Mouse (Mus musculus) heart, embryonic 13.5 days (tissue): ENCODE data around the gene Ccr4. TPM values are rescaled to one million over a fixed set of nuclear protein-coding genes. Genes with fewer than 3 reads are reported as not detected.

Source experiments
- ATAC-seq: fragments of 200-750 bp; cut with Nextera tagmentation; 2 replicates; pipeline ENCODE4 v1.8.0; 2017; ENCODE audit warnings: moderate TSS enrichment; ENCODE audit not compliant: insufficient number of reproducible peaks, low FRiP score, low TSS enrichment; ENCODE audit errors: extremely low read depth
- H3K27ac ChIP-seq: fragments of 300-500 bp; sonication (generic); replicated peaks from 2 replicates; pipeline ENCODE4 v1.5.1; 2015; ENCODE audit warnings: moderate library complexity, mild to moderate bottlenecking, inconsistent platforms
- H3K27me3 ChIP-seq: fragments of 300-500 bp; sonication (generic); replicated peaks from 2 replicates; pipeline ENCODE4 v1.6.1; 2015; ENCODE audit warnings: mild to moderate bottlenecking, inconsistent platforms
- H3K36me3 ChIP-seq: fragments of 300-500 bp; sonication (generic); 2 replicates; pipeline ENCODE4 v1.6.1; 2015; ENCODE audit warnings: mild to moderate bottlenecking, inconsistent platforms
- H3K4me1 ChIP-seq: fragments of 300-500 bp; sonication (generic); 2 replicates; pipeline ENCODE4 v1.6.1; 2015; ENCODE audit warnings: inconsistent platforms
- H3K4me2 ChIP-seq: fragments of 300-500 bp; sonication (generic); 2 replicates; pipeline ENCODE4 v1.6.1; 2015; ENCODE audit warnings: inconsistent platforms, mild to moderate bottlenecking, moderate library complexity
- H3K4me3 ChIP-seq: fragments of 300-500 bp; sonication (generic); 2 replicates; pipeline ENCODE4 v1.5.1; 2015; ENCODE audit warnings: moderate library complexity, mild to moderate bottlenecking, inconsistent platforms
- H3K9ac ChIP-seq: fragments of 300-500 bp; sonication (generic); 2 replicates; pipeline ENCODE4 v1.6.1; 2015; ENCODE audit warnings: inconsistent platforms, mild to moderate bottlenecking, moderate library complexity
- H3K9me3 ChIP-seq: fragments of 300-500 bp; sonication (generic); 2 replicates; pipeline ENCODE4 v1.6.1; 2016; ENCODE audit warnings: inconsistent platforms
- WGBS: fragments of 180-500 bp; shearing (Covaris S2); methylation state at CpG from one replicate; pipeline ENCODE4 v1.1.7; 2015; ENCODE audit warnings: mixed read lengths; 5-methylcytosine and 5-hydroxymethylcytosine counted together
- polyA plus RNA-seq: library from polyadenylated mRNA; unstranded; fragments of >200 nt; fragmentation: Nextera tagmentation; extraction: Ambion mirVana; gene quantifications from 2 replicates; pipeline ENCODE4 v1.2.1, GENCODE M21; 2015

Gene Ccr4
- not detected in 2 replicates for polyA plus RNA-seq

DNA sequence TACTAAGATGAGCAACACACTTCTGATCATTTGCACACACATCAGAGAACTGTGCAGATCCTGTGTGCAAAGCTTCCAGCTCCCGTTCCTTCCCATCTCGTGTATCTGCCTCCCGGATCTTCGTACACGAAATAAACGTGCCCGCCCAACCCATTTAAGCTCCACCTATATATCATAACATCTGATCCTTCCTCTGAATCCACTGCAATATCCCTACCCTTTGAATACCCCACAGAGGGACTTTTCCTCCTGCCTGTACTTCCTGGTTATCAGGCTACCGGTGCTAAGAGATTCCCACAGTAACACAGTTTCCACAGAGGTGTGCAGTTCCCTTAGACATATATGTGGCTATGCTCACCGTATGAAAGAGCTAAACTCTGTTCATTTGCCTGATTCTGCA lies at the start of gene Ccr4:
Gene Ccr4 (minus strand): TSS at position 101 of the 400 bp plus-strand sequence.
- Histone ChIP-seq H3K9me3 (no peaks in the 10 kb centered on the region), H3K4me2 (no peak within 1 kb of the TSS), H3K27me3 (peaks cover 4% of the 10 kb centered on the region; the same call in 1 of the 2 replicates), H3K27ac (no peak within 1 kb of the TSS), H3K4me3 (no peak within 1 kb of the TSS), H3K9ac (no peak within 1 kb of the TSS), H3K4me1 (0 out of 2 replicates have a peak, but pooled peaks cover 4% of the 10 kb centered on the region), H3K36me3 (no peaks in the 10 kb centered on the region)
- 80% methylated on average over 9 of the region's 9 CpGs for WGBS
- no peak for ATAC-seq

DNA sequence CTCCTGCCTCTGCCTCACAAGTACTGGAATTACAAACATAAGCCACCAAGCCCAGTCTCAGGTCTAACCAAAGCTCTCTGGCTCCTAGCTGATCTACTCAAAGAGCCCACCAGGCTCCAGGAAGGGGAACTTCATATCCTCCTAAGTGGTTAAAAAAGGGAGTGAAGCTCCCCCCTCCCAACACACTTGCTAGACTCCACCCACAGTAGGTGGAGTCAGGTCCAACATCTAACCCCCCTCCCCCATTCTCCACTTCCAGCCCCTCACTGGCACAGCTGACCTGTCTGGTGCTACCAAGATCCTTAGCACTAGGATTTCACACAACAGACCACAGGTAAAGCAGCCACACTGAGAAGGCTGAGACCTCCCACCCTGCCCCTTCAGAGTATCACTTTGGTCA lies 49.1 kb upstream of the Ccr4 start:
- ATAC-seq: no peak
- Histone ChIP-seq H3K27ac (no peak overlapping the region), H3K36me3 (no peaks in the 10 kb centered on the region), H3K9me3 (no peaks in the 10 kb centered on the region), H3K9ac (no peak overlapping the region), H3K4me2 (no peak overlapping the region), H3K4me3 (no peak overlapping the region), H3K27me3 (peaks cover 41% of the 10 kb centered on the region), H3K4me1 (peaks cover 34% of the 10 kb centered on the region)

DNA sequence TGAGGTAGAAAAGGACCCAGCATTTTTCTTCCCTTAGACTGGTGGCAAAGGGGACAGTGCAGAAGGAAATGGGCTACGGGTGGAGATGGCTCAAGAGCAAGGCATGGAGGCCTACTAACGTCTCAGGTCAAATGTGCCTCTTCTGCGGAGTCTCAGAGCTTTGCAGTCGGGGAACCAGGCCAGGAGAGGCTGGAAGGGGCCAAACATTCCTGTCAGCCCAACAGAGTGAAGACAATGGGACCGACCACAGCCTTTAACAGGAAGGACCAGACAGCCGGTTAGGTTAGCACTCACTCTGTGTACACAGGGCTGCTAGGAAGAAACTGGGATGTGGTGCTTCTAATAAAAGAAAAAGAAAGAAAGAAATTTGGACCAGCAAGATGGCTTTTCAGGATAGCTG lies 45.3 kb upstream of the Ccr4 start:
- Histone ChIP-seq H3K4me1 (peaks cover 42% of the 10 kb centered on the region), H3K36me3 (no peaks in the 10 kb centered on the region), H3K27me3 (0 out of 2 replicates have a peak, but pooled peaks cover 4% of the 10 kb centered on the region), H3K4me2 (no peak overlapping the region), H3K27ac (peak overlapping the region; percentile 32; the same call in 1 of the 2 replicates), H3K4me3 (no peak overlapping the region), H3K9ac (no peak overlapping the region), H3K9me3 (no peaks in the 10 kb centered on the region)
- ATAC-seq: no peak
- 14% methylated on average over 6 of the region's 6 CpGs for WGBS

DNA sequence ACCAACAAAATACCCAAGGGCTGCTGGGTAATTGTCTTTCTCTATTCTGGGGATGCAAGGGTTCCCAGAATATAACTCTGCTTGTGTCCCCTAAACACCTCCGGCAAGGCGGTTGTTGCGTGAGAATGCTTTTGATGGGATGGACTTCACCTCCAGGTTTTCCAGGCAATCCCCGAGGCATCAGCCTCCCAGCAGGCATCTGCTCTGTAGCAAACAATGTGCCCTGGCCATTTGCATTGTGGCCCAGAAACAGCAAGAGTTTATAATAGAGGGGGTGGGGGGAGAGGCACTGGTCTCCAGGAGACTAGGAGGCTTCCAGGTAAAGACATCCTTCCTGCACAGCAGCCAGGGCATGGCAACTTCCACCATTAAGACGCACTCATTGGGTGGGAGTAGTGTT lies 44.4 kb upstream of the Ccr4 start:
- H3K9me3 ChIP-seq: no peaks in the 10 kb centered on the region
- no peaks in the 10 kb centered on the region for H3K27me3 ChIP-seq
- no peak overlapping the region for H3K4me3 ChIP-seq
- peaks cover 42% of the 10 kb centered on the region for H3K4me1 ChIP-seq
- H3K36me3 ChIP-seq: no peaks in the 10 kb centered on the region
- no peak overlapping the region for H3K27ac ChIP-seq
- 56% methylated on average over 5 of the region's 5 CpGs for WGBS
- ATAC-seq: no peak
- no peak overlapping the region for H3K4me2 ChIP-seq
- H3K9ac ChIP-seq: no peak overlapping the region

DNA sequence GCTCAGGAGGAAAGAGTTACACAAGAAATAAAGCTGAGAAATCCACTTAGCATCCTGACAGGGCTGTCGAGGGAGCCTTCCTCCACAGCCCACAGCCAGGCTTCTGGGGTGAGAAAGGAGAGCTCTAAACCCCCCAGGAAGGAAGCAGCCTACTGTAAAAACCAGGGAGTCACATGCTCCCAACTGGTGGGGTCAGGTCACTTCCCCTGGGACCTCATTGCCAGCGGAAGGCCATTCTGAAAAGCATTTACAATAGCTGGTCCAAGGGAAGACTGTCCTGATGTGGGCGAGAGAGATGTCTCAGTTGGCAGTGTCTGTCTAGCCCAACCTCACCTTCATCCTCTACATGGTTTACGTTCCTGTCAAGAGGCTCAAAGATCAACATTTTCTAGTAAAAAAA lies 43.8 kb upstream of the Ccr4 start:
- ATAC-seq: no peak
- no peak overlapping the region for H3K9ac ChIP-seq
- H3K4me1 ChIP-seq: peaks cover 41% of the 10 kb centered on the region
- no peaks in the 10 kb centered on the region for H3K9me3 ChIP-seq
- no peak overlapping the region for H3K4me2 ChIP-seq
- H3K4me3 ChIP-seq: no peak overlapping the region
- no peaks in the 10 kb centered on the region for H3K36me3 ChIP-seq
- no peaks in the 10 kb centered on the region for H3K27me3 ChIP-seq
- 50% methylated on average over 4 of the region's 4 CpGs for WGBS
- H3K27ac ChIP-seq: peak overlapping the region; percentile 12; the same call in 1 of the 2 replicates

DNA sequence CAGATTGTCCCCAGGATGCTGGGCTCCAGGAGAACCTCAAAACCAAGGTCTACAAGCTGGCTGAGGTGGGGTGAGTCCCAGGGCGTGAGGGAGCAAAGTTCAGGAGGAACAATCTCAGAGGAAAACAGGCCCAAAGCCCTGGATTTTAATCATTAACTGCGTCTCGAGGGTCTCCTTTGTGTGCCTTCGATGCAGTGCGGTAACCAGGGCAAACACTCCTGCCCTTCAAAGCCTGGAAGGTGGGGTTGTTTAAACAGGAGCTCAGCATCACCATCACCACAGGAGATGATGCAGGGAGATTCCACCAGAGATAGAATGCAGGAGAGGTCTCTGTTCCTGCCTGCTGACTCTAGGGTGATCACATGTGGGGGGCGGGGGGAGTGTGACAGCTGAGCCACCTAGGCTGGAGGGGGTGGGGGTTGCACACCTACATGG lies 42.9 kb upstream of the Ccr4 start:
- ATAC-seq: no peak
- Histone ChIP-seq H3K27ac (no peak overlapping the region), H3K36me3 (no peaks in the 10 kb centered on the region), H3K27me3 (no peaks in the 10 kb centered on the region), H3K4me1 (peaks cover 41% of the 10 kb centered on the region), H3K9me3 (no peaks in the 10 kb centered on the region), H3K4me2 (no peak overlapping the region), H3K4me3 (no peak overlapping the region), H3K9ac (no peak overlapping the region)
- 57% methylated on average over 6 of the region's 6 CpGs for WGBS

DNA sequence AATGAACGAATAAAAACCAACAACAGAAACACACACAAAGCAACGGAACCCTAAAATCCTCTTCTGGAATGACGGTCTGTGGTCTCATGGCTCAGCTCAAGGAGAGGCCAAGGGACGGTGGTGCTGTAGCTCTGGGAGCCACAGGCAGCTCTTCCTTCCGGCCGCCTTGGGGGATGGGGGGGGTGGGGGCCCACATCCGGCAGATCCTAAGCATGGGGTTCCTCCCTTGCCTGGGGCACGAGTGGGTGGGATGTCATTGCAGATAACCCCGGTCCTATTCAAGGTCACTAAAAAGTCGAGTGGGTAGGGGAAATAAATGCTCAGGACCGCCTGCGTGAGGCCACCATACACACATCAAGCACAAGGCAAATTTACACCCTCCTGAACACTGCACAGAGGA lies 42.0 kb upstream of the Ccr4 start:
- H3K27ac ChIP-seq: no peak overlapping the region
- H3K36me3 ChIP-seq: no peaks in the 10 kb centered on the region
- no peak overlapping the region for H3K4me2 ChIP-seq
- H3K4me1 ChIP-seq: peaks cover 44% of the 10 kb centered on the region
- no peak for ATAC-seq
- H3K9me3 ChIP-seq: no peaks in the 10 kb centered on the region
- no peaks in the 10 kb centered on the region for H3K27me3 ChIP-seq
- 47% methylated on average over 12 of the region's 12 CpGs for WGBS
- H3K4me3 ChIP-seq: no peak overlapping the region
- H3K9ac ChIP-seq: no peak overlapping the region

DNA sequence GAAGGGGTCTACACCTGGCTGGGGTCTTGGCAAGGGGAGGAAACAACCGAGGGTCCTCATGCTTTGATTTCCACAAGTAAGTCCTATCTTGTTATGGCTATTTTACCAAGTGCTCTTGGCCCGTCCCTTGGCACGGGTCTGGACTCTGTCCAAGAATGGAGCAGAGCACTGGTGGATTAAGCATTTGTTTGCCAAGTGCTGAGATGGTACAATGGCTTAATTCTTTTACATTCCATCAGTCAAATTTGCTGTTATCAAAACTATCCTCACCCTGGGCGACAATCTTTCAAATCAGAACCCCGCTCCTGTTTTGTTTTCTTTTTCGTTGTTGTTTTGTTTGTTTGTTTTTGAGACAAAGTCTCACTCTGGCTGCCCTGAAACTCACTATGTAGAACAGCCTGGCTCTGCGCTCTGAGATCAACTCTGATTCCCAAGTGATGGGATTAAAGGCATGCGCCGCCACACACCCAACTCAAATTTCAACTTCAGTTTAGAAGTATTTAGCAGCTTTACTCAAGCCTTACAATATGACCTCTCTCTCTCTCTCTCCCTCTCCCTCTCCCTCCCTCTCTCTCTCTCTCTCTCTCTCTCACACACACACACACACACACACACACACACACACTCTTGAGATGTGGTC lies 40.2 kb upstream of the Ccr4 start:
- H3K4me2 ChIP-seq: no peak overlapping the region
- H3K4me1 ChIP-seq: peaks cover 55% of the 10 kb centered on the region

DNA sequence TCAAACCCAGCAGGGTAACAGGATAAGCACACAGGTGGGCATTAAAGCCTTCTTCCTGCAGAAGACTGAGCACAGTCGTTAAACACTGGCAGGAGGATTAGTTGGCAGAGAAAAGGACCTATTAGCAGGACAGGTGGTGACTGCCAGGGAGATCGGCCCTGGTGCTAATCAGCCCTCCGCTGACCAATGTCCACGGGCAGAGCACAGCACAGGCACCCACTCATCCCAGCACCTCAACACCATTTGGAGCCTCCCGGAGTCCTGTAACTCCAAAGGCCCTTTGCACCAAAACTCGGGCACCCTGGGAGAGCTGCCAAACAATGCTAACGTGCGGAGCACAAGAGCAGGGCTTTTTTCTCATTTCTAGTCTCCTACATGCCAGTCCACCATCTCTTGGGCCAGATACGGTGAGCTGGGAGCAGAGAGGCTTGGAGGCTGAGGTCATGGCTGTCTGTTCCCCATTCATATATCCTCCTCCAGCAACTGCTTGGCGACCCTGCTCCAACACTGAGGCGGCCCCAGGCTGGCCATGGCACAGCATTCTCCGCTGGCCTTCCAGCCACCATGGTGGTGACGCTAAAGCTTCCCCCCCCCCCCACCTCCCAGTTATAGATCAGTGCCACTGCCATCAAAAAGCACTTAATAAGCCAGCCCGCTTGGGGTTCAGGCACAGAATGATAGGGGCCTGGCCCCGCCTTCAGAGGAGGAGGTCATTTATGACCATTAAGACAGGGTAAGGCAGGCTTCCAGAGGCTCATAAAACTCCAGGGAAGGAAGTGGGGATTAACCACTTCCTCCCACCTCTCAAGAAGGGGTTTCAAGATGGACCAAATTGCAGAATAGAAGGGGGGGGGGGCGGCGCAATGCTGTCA lies 39.4 kb upstream of the Ccr4 start:
- no peak for ATAC-seq
- no peaks in the 10 kb centered on the region for H3K27me3 ChIP-seq
- H3K9ac ChIP-seq: no peak overlapping the region
- no peak overlapping the region for H3K4me2 ChIP-seq
- no peak overlapping the region for H3K4me3 ChIP-seq
- no peaks in the 10 kb centered on the region for H3K36me3 ChIP-seq
- no peaks in the 10 kb centered on the region for H3K9me3 ChIP-seq
- H3K4me1 ChIP-seq: peaks cover 50% of the 10 kb centered on the region
- WGBS: 58% methylated on average over 17 of the region's 17 CpGs
- H3K27ac ChIP-seq: no peak overlapping the region

More for the DNA sequence above, 40.2 kb upstream of the Ccr4 start:
- Histone ChIP-seq H3K4me3 (no peak overlapping the region), H3K9me3 (no peaks in the 10 kb centered on the region), H3K9ac (no peak overlapping the region), H3K27ac (no peak overlapping the region), H3K27me3 (no peaks in the 10 kb centered on the region), H3K36me3 (no peaks in the 10 kb centered on the region)
- ATAC-seq: no peak
- 44% methylated on average over 9 of the region's 9 CpGs for WGBS

DNA sequence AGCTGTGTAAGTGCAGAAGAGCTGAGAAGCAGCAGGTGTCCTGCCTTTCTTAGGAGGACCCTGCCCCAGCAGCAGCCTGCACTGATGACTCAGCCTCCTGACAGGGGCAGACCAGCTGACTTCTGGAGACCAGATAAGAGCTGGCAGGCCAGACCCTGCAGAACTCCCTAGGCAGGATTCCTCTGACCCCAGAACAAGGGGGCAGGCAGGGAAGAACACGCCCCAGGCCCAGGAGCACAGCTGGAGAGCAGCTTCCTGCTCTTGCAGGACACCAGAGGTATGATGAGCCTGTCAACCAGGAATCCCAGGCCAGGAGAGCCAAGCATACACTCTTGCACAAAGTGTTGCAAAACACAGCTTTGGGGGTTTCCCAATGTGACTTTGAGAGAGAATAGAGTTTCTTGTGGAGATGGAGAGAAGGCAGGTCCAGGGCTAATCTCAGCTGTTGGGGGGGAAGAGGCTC lies 36.6 kb upstream of the Ccr4 start:
- Histone ChIP-seq H3K4me3 (no peak overlapping the region), H3K9me3 (no peaks in the 10 kb centered on the region), H3K27me3 (no peaks in the 10 kb centered on the region), H3K27ac (peak overlapping the region; percentile 43), H3K4me2 (no peak overlapping the region), H3K36me3 (no peaks in the 10 kb centered on the region), H3K9ac (0 out of 2 replicates have a peak overlapping the region, but pooled peaks have one; percentile 4), H3K4me1 (peaks cover 47% of the 10 kb centered on the region)
- ATAC-seq: no peak
- 12% methylated on average over 1 of the region's 1 CpGs for WGBS

DNA sequence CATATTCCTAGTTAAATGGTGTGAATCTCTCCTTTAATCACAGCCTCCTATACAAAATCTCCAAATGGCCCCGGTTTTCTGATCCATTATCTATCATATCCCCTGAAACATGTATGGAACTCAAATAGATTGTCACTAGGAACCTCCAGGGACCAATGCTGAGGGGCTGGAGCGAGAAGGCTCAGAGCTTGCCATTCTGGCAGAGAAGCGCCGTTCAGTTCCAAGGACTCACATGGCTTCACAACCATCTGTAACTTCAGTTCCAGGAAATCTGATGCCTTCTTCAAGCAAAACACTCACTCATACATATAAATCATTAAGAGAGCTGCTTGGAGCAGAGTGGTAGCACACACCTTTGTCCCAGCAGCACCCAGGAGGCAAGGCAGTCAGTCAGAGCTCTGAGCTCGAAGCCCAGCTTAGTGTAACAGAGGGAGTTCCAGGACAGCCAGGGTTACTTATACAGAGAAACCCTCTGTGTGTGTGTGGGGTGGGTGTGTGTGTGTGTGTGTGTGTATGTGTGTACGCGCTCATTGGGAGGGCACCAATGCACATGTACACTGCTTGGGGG lies 34.4 kb upstream of the Ccr4 start:
- peaks cover 31% of the 10 kb centered on the region for H3K4me1 ChIP-seq
- WGBS: 78% methylated on average over 7 of the region's 7 CpGs

More for the DNA sequence above, 34.4 kb upstream of the Ccr4 start:
- H3K9ac ChIP-seq: no peak overlapping the region
- no peak for ATAC-seq
- H3K4me2 ChIP-seq: no peak overlapping the region
- no peaks in the 10 kb centered on the region for H3K9me3 ChIP-seq
- no peaks in the 10 kb centered on the region for H3K27me3 ChIP-seq
- no peaks in the 10 kb centered on the region for H3K36me3 ChIP-seq
- H3K4me3 ChIP-seq: no peak overlapping the region
- no peak overlapping the region for H3K27ac ChIP-seq
